Mouse (Mus musculus) cortical plate, adult 2 months (tissue): ENCODE results near the gene Pex11b.

Experiments used
- CTCF ChIP-seq: fragments of 200-500 bp; IDR thresholded peaks from 2 replicates; pipeline ENCODE4 v1.5.1; 2011; ENCODE audit warnings: mild to moderate bottlenecking, control low read depth, low read length; ENCODE audit not compliant: insufficient read depth; ENCODE audit errors: extremely low read depth
- POLR2A ChIP-seq: fragments of 200-500 bp; IDR thresholded peaks from 2 replicates; pipeline ENCODE4 v1.6.1; 2011; ENCODE audit warnings: mild to moderate bottlenecking, low read length, control low read depth; ENCODE audit not compliant: insufficient read depth; ENCODE audit errors: extremely low read depth

GRCm38 (mm10) chr3:96660901-96661300 lies 25.7 kb downstream of the Pex11b start:
- TF ChIP-seq CTCF (no peak), POLR2A (no peak)
